Mouse (Mus musculus) right cerebral cortex, postnatal 14 days (tissue): ENCODE measurements around the gene Dusp6.

Source experiments
- DNase-seq: peaks from one replicate; pipeline ENCODE4 v3.0.0; 2022

Gene Dusp6

DNA sequence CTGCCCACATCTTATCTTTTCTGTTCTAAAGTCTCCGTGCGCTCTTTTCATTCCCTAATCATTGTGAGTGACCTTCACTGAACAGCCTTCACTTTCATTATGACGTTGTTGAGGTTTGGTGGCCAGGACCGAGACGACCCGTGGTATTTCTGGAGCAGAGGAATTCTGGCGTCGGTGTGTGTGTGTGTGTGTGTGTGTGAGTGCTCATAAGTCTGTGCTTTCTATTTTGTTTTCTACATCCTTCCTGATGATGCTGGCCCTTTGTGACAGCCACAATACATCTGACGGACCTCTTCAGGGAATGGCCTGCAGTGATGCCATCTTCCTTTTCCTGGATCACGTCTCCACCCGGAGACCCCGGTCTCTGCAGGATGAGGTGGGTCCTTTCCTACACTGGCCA lies 11.6 kb downstream of the Dusp6 start:
- DNase-seq, result no peak

DNA sequence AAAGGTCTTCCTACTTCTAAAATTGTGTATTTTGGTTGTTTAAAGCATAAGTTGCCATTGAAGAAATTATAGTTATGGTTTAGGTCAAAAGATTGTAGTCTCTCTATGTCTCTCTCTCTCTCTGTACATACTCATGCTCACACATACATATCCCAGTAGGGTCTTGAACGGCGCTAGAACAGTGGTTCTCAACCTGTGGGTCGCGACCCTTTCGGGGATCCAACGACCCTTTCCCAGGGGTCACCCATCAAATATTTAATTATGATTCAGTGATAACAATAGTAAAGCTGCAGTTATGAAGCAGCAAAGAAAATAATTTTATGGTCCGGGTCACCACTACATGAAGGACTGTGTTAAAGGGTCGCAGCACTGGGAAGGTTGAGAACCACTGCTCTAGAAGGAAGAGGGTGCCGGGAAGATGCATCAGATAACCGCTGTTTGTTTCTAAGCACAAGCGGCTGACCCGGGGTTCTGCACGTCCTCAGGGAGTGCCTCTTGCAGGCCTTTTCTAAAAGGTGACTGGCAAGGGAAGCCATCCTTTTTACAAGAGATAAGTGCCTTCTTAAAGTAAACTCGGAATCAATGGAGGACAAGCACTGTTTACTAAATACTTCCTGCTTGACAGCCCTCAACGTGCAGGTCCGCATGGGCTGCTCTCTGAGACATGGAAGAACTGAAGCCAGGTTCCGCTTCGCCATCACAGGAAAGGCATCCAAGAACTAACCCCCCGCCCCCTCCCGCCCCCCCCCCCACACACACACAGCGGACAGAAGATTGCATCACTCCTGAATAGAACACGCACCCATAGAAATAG lies 16.2 kb downstream of the Dusp6 start:
- no peak for DNase-seq

DNA sequence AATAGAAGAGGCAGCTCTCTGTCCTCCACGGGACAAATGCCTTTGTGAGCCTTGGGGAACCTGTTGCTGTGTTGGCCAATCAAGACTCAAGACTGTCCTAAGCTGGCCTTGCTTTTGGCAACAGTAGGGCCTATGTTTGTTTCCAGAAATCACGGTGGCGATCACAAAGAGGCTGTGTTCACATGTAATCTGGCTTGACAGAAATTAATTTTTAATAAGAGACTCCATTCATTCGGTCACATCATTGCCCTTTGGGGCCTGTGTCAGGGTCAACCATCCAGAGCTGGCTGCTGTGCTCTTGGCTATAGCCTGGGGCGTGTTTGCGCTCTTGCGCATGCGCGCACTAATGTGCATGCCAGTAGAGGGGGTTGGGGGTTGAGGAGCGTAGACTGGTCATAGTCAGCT lies 21.0 kb downstream of the Dusp6 start:
- no peak for DNase-seq

DNA sequence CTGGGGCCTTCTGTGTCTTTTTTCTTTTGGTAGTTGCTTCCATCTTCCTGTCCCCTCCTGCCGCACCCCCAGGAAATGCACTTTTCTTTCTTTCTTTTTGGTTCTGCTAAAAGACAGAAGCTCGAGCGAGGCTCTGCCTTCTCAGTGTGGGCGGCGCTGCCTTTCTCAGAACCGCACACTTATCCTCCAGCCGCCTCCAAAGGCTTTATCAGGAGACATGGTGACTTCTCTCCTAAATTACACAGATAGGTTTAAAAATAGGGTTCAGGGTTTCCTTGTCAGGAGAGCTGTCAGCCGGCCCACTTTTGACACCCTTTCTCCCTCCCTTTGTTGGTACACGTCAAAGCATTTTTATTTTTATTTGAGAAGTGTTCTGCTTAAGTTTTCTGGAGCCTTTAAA lies 21.9 kb downstream of the Dusp6 start:
- peak; percentile 56 for DNase-seq

DNA sequence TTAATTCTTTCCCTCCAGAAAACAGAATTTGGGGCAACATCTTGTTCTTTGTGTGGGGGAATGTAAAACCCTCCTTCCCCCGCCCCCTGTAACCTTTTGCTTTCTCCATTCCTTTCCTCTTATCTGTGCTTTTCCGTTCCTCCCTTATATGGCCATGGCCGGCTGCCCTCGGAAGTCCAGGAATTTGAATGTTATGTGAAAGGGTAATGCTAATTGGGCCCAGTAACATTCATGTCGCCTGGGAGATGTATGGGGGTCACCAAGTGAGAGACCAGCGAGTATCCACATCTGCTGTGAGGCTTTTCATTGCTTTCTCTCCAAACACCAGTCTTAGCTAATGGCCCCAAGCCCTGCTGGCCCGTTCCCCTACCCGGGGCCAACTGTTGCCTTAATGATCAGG lies 22.7 kb downstream of the Dusp6 start:
- DNase-seq, result no peak

DNA sequence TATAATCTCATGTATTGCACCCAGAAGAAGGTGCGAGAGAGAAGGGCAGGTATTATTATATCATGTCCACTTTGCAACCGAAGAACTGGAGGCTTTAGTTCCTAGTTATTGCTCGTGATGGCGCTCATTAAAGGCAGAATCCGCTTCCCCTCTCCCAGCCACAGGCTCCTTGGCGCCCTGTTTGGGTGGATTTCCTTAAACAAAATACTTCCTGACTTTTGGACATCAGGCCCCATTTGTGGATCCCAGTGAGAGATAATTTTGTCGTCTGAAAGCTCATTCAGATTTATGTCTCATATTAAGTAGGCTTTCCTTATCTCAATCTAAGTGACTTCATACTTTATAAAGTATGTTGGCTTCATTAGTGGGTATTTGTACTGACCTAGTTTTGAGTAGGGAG lies 23.2 kb downstream of the Dusp6 start:
- DNase-seq, result no peak

DNA sequence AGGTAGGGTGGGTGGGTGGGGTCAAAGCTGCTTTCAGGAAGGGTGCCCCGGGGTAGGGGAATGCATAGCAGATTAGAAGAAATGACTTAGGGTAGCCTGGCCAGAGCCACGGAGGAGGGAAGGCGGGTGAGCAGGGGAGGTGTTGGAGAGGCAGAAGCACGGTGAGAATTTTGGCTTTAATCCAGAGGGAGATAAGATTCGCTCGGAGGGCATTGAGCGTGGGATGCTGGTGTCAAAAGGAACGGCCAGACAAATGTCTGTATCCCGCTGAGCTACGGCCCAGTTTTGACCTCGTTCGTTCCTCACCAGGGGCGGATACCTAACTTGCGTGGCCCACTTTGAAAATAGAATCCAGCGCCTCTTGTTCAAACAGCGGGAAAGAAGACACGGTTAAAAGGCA lies 23.8 kb downstream of the Dusp6 start:
- no peak for DNase-seq

DNA sequence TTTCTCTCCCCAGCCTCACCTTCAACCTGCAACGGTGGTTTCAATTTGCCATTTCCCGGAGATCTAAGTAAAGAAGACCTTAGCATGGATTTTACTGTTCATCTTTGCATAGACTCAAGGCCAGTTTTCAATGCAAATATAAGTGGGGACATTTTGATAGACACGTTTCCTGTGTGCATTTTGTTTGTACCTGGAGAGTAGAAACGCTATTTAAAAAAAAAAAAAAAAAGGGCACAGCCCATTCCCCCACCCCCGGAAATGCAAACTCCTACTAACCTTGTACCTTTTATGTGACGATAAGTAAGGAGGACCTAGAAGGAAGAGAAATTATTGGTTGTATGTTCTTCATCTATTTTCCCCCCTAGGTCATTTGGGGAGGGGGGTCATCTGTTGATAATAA lies 24.2 kb downstream of the Dusp6 start:
- DNase-seq, result no peak

DNA sequence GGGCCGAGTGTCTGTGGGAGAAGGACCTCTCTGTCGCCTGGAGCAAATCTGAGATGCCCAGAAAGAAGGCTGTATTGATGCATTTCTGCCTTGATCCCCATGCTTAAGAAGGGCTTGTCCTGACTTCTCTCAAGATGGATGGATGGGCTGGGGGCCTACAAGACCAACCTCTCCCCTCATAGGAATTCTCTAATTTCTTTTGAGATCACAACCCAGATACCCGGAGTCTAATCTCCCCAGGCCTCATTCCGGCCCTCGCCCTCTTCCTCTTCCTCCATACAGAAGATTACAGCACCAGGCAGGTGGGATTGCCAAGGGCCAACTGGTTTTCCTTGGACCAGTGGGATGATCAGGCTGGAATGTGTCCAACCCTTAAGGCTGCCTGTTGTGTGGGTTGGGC lies 26.1 kb downstream of the Dusp6 start:
- no peak for DNase-seq

DNA sequence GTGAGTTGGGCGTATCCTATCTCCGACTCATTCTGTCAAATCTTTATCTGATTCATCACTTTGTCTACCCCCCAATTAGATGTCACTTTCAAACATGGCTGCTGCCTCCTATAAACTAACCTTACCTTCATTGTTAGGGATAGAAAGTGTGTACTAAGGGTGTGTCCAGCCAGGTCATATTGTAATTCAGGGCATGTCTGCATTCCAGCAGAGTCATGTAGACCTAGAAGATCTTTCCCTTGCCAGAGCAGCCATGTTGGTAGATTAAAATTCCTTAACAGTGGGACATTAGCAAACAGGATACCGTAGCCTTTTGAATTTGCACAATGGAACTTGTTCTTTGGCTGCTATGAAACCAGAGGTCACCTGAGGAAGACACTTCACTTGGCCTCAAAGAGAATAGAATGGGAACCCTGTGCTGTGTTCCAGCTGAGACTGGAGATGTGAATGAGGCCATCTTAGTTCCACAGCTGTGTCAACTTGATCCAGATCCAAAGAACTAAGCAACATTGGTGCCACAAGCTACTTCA lies 30.1 kb downstream of the Dusp6 start:
- DNase-seq, result no peak

DNA sequence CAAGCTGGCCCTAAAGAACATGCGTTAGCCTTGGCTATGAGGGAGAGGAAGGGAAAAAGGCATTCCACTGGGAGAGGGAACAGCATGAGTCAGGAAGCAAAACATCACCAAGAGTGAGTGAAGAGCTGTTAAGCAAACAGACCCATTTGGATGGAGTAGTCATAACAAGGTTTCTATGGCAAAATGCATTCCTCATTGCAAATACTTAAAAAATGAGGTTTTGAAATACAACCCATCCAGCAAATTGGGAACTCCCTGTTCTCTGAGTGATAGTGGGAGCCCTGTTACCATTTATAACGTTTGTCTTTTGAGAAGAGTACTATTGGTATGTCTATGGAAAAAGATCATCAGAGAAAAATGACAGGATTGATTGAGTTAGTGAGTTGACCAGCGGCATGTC lies 34.7 kb downstream of the Dusp6 start:
- DNase-seq, result no peak

DNA sequence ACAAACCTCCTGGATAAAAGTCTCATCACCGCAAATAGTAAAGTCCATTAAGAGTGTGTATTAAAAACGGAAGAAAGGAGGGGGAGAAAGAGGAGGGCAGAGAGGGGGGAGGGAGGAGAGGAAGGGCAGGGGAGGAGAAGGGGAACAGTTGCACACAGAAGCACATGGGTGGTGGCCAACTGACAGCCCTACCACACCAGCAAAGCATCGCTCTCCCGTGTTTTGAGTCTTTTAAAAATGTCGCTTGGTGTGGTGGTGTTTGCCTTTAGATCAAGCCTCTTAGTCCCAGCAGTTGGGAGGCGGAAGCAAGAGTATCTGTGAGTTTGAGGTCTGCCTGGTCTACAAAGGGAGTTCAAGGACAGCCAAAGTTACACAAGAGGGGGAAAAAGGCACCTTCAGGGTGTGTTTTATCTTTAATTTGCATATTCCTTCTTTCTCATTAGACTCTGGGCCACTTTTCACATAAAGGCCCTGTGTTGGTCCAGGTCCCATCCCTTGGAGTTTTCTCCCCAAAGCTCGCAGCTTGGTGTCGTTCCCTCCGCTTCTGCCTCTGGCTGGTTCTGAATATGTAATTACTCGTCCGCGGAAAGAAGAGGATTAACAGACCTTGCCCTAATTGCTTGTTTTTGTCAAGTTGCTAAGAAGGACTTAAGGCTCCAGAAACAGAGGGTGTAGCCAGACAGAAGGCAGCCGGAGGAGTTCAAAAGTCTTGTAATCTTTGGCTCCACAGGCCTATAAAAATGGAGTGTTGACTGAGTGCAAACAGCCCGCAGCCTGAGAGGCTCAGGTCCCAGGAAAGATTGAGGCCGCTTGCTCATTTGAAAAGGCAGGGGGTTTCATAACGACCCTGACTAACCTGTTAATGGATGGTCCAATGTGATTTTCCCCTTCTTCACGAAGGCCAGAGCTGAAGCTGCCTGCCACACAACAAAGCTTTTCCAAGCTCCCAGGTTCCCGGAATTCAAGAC lies 35.6 kb downstream of the Dusp6 start:
- no peak for DNase-seq

DNA sequence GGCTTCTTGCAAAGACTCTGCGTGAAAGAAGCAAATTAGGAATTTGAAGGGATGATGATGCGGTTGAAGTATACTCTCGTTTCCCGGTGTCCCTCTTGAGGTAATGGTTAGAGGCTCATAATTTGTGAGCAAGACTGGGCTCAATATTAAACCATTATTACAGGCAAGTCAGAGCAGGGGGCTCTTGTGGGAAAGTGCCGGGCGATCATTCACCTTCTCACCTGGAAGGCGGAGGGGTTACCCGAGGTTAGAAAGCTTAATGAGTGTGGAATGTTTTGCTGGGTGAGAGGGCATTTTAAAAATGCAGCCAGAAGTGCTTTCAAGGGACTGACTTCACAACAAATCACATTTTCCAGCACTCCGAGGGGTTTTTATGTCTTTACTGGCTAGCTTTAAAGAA lies 36.3 kb downstream of the Dusp6 start:
- DNase-seq, result no peak

DNA sequence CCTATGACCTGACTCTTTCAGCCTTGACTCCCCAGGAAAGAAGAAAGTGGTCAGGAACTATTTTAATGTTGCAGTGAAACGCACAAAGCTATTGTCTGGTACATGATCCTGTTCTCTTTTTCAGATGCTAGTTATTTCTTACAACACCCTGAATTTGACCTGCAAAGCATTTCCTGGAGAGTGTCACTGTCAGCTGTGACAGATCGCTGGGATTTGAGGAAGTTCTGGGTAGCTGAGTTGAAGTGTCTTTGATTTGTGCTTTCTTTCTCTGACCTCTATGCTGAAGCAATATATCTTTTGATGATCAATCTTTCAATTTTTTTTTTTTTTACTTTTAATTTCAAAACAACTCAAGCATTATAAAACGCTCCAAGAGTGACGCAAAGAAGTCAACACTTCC lies 39.0 kb downstream of the Dusp6 start:
- no peak for DNase-seq

DNA sequence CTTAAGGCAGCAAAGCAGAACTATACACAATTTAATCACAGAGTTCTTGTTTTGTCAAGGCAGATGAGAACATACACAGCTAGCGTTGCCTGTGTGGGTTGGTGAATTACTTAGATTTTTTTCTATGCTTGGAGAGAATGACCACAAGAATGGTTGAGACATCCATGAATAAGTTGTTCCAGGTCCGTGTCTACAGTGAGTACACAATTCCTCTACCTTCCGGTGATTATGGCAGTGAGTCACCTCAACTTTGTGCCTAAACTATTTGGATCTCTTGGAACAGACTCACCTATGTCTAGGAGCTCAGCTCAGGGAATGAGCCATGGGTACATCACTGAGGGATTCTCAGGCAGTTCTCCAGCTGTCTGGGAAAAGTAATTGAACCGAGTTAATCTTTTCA lies 45.8 kb downstream of the Dusp6 start:
- no peak for DNase-seq

DNA sequence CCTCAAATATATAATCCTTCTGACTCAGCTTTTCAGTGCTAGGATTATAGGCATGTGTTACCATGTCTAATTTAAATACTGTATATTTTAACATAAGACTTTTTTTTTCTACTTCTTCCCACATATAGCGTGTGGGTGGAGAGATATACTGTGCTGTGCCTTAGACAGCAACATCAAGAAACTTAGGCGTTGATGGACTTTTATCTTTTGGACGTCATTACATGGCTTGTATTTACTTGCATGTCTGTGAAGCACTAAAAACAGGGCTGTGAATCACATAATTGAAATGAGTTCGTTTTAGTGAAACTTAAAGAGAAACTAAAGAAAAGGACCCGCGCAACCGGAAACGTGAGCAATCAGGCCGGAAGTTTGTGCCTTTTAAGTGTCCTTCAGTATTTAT lies 46.6 kb downstream of the Dusp6 start:
- DNase-seq, result no peak

DNA sequence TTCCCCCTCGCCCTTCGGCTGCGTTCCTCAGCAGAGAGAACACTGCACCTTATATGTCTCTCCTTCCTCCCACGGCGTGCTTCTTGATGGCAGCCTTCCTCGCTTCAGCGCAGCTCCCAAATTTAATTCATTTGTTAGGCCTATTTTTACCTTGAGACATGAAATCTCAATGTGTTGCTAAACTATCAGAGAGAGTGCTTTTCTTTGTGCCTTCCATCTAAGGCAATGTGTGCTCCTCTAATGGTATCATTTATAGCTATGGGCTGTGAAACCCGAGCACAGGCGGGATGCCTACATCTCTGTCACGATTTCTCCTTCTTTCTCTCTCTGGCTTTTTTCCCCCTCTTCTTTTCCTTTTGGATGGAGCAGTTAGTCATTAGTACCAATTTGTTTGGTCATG lies 47.2 kb downstream of the Dusp6 start:
- DNase-seq, result peak; percentile 26

DNA sequence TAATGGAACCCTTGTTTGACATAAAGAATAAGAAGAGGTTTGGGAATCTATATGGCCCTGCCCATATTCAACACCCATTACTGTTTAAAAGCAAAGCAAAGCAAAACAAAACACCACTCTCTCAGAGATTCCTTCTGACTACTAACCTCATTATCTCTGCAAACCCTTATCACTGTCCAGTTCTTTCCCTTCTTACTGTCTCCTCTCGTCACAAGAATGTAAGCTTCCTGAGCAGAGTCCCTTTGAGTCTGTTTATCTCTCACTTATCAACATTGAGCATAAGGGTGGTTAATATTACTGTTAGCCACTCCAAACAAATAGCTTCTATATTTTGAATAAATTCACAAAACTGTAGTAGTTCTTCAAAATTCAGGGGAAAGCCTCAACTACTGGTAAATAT lies 48.9 kb downstream of the Dusp6 start:
- DNase-seq, result no peak

DNA sequence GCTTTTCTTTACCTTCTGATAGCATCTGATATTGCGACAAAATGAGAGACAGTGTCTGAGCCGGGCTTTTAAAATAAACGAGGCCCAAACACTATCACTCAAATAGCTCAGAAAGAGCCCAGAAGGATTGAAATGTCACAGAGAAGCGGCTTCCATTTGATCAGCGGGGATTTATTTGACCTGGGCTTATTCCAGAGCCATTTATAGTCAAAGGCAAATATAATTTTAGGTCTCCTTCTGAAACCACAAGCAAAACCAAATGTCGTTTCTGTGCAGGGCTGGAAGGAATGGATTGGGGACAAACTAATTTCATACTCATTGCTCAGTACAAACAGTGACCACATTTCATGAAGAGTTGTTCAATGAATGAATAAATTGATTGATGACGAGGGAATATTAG lies 51.3 kb downstream of the Dusp6 start:
- no peak for DNase-seq

DNA sequence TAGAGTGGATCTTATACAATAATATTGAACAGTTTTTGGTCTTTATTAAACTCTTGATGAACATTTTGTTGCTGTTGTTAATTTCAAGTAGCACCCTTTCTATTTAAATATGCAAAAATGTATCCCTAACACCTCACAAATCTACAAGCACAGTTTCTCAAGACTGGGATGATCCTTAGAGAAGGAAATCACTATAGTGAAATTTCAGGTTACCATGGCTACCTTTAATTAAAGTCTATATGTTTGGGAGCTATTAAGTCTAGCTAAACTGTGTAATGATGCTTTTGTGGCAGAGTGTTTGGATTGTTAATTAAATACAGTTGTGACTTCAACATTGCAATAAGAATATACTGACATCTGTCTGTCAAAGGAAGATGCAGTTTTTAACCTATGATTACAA lies 54.0 kb downstream of the Dusp6 start:
- no peak for DNase-seq
